Mouse (Mus musculus): Measurements from ENCODE around the gene Taok1. TPM values are rescaled to one million over a fixed set of nuclear protein-coding genes. Genes with fewer than 3 reads are reported as not detected.
A peak's percentile ranks its signal among the peaks of the same experiment; 100 is the strongest.

The Taok1 gene
- total RNA-seq, 1 experiment, result 60.8 TPM

- H3K27ac ChIP-seq (ENCODE audit: insufficient read depth, low read depth, low read length, poor library complexity, severe bottlenecking), result no peak overlapping the region
- TF ChIP-seq ZNF384 (IDR thresholded peaks at IDR 0.05; ENCODE audit: low read depth, low read length) (no peak), CHD2 (IDR thresholded peaks at IDR 0.05; ENCODE audit: low read depth, low read length) (no peak), ZC3H11A (IDR thresholded peaks at IDR 0.05; ENCODE audit: borderline replicate concordance, low read depth, low read length) (no peak), MAFK (IDR thresholded peaks at IDR 0.05; ENCODE audit: insufficient read depth, low read depth, low read length) (peak; percentile 54; the same call in 1 of the 2 replicates), HCFC1 (IDR thresholded peaks at IDR 0.05; ENCODE audit: borderline replicate concordance, insufficient read depth, low read length) (no peak)
Observed at GRCm38 (mm10) chr11:77626596-77627535, 19.3 kb upstream of the Taok1 start.

GRCm38 (mm10) chr11:77625061-77625855 lies 17.6 kb upstream of the Taok1 start:
- in situ Hi-C loops (cut with MboI; ENCODE audit: low sequenced_read_pairs in 2 of 2, unreplicated experiment in 2 of 2), result no loop called here
- no peak for TF ChIP-seq ZC3H11A (IDR thresholded peaks at IDR 0.05; ENCODE audit: borderline replicate concordance, low read depth, low read length)
- H3K4me1 ChIP-seq (ENCODE audit: control insufficient read depth in 2 of 2, insufficient read depth in 2 of 2, low read length in 2 of 2, poor library complexity in 1 of 2), result peaks cover 0 to 7% of the 10 kb centered on the region in 2 experiments; a peak in 2 of 4 replicates
- H3K4me3 ChIP-seq (ENCODE audit: insufficient read depth in 1 of 2, low read depth in 1 of 2, low read length in 2 of 2, poor library complexity in 1 of 2, severe bottlenecking in 1 of 2), result 0 out of 4 replicates have a peak overlapping the region, but pooled peaks of 1 of the 2 experiments have one; percentile 23
- H3K9me3 ChIP-seq (ENCODE audit: control insufficient read depth, insufficient read depth, low read depth, low read length), result no peaks in the 10 kb centered on the region
- H3K36me3 ChIP-seq (ENCODE audit: control insufficient read depth, insufficient read depth, low read length, poor library complexity, severe bottlenecking), result no peaks in the 10 kb centered on the region
- no peak overlapping the region for H3K27ac ChIP-seq (ENCODE audit: insufficient read depth, low read depth, low read length, poor library complexity, severe bottlenecking)
- H3K9ac ChIP-seq (ENCODE audit: insufficient read depth, low read depth, low read length, poor library complexity, severe bottlenecking), result no peak overlapping the region
- DNase-seq (ENCODE audit: low read depth, low spot score), result no peak

More at GRCm38 (mm10) chr11:77626596-77627535, 19.3 kb upstream of the Taok1 start:
- no peak overlapping the region for H3K4me3 ChIP-seq (ENCODE audit: insufficient read depth in 1 of 2, low read depth in 1 of 2, low read length in 2 of 2, poor library complexity in 1 of 2, severe bottlenecking in 1 of 2)
- H3K9ac ChIP-seq (ENCODE audit: insufficient read depth, low read depth, low read length, poor library complexity, severe bottlenecking), result no peak overlapping the region
- no peak for DNase-seq (ENCODE audit: low read depth, low spot score)
- no peaks in the 10 kb centered on the region for H3K36me3 ChIP-seq (ENCODE audit: control insufficient read depth, insufficient read depth, low read length, poor library complexity, severe bottlenecking)
- H3K4me1 ChIP-seq (ENCODE audit: control insufficient read depth in 2 of 2, insufficient read depth in 2 of 2, low read length in 2 of 2, poor library complexity in 1 of 2), result peaks cover 0 to 7% of the 10 kb centered on the region in 2 experiments; a peak in 2 of 4 replicates
- no peaks in the 10 kb centered on the region for H3K9me3 ChIP-seq (ENCODE audit: control insufficient read depth, insufficient read depth, low read depth, low read length)
- in situ Hi-C loops (cut with MboI; ENCODE audit: low sequenced_read_pairs in 2 of 2, unreplicated experiment in 2 of 2), result no loop called here

- Histone ChIP-seq H3K36me3 (ENCODE audit: control insufficient read depth, insufficient read depth, low read length, poor library complexity, severe bottlenecking) (no peaks in the 10 kb centered on the region), H3K9me3 (ENCODE audit: control insufficient read depth, insufficient read depth, low read depth, low read length) (no peaks in the 10 kb centered on the region), H3K9ac (ENCODE audit: insufficient read depth, low read depth, low read length, poor library complexity, severe bottlenecking) (0 out of 2 replicates have a peak overlapping the region, but pooled peaks have one; percentile 17), H3K4me3 (ENCODE audit: insufficient read depth in 1 of 2, low read depth in 1 of 2, low read length in 2 of 2, poor library complexity in 1 of 2, severe bottlenecking in 1 of 2) (peak overlapping the region in 1 of 2 experiments; percentile 23; a peak in 2 of 4 replicates), H3K4me1 (ENCODE audit: control insufficient read depth in 2 of 2, insufficient read depth in 2 of 2, low read length in 2 of 2, poor library complexity in 1 of 2) (peaks cover 0 to 9% of the 10 kb centered on the region in 2 experiments; a peak in 2 of 4 replicates), H3K27ac (ENCODE audit: insufficient read depth, low read depth, low read length, poor library complexity, severe bottlenecking) (no peak overlapping the region)
- no peak for DNase-seq (ENCODE audit: low read depth, low spot score)
- in situ Hi-C loops (cut with MboI; ENCODE audit: low sequenced_read_pairs in 2 of 2, unreplicated experiment in 2 of 2), result no loop called here
- TF ChIP-seq ZNF384 (IDR thresholded peaks at IDR 0.05; ENCODE audit: low read depth, low read length) (0 out of 2 replicates have a peak, but pooled peaks have one; percentile 24), HCFC1 (IDR thresholded peaks at IDR 0.05; ENCODE audit: borderline replicate concordance, insufficient read depth, low read length) (no peak), MAFK (IDR thresholded peaks at IDR 0.05; ENCODE audit: insufficient read depth, low read depth, low read length) (no peak)
Observed at GRCm38 (mm10) chr11:77624441-77625060, 16.9 kb upstream of the Taok1 start.

- Histone ChIP-seq H3K4me1 (ENCODE audit: control insufficient read depth in 2 of 2, insufficient read depth in 2 of 2, low read length in 2 of 2, poor library complexity in 1 of 2) (peaks cover 0 to 9% of the 10 kb centered on the region in 2 experiments; a peak in 2 of 4 replicates), H3K9me3 (ENCODE audit: control insufficient read depth, insufficient read depth, low read depth, low read length) (no peaks in the 10 kb centered on the region), H3K4me3 (ENCODE audit: insufficient read depth in 1 of 2, low read depth in 1 of 2, low read length in 2 of 2, poor library complexity in 1 of 2, severe bottlenecking in 1 of 2) (no peak overlapping the region), H3K36me3 (ENCODE audit: control insufficient read depth, insufficient read depth, low read length, poor library complexity, severe bottlenecking) (no peaks in the 10 kb centered on the region), H3K27ac (ENCODE audit: insufficient read depth, low read depth, low read length, poor library complexity, severe bottlenecking) (no peak overlapping the region), H3K9ac (ENCODE audit: insufficient read depth, low read depth, low read length, poor library complexity, severe bottlenecking) (no peak overlapping the region)
- no peak for DNase-seq (ENCODE audit: low read depth, low spot score)
- TF ChIP-seq CHD2 (IDR thresholded peaks at IDR 0.05; ENCODE audit: low read depth, low read length) (no peak), ZC3H11A (IDR thresholded peaks at IDR 0.05; ENCODE audit: borderline replicate concordance, low read depth, low read length) (no peak), MAFK (IDR thresholded peaks at IDR 0.05; ENCODE audit: insufficient read depth, low read depth, low read length) (no peak), ZNF384 (IDR thresholded peaks at IDR 0.05; ENCODE audit: low read depth, low read length) (no peak), HCFC1 (IDR thresholded peaks at IDR 0.05; ENCODE audit: borderline replicate concordance, insufficient read depth, low read length) (no peak)
- in situ Hi-C loops (cut with MboI; ENCODE audit: low sequenced_read_pairs in 2 of 2, unreplicated experiment in 2 of 2), result no loop called here
Observed at GRCm38 (mm10) chr11:77624002-77624401, 16.4 kb upstream of the Taok1 start.

Data from ES-E14 (cell line).